Mouse (Mus musculus): ENCODE data around the gene Olfr985. TPM values are rescaled to one million over a fixed set of nuclear protein-coding genes. Genes with fewer than 3 reads are reported as not detected.

The Olfr985 gene
- polyA plus RNA-seq (2012), result not detected in 2 replicates

DNA sequence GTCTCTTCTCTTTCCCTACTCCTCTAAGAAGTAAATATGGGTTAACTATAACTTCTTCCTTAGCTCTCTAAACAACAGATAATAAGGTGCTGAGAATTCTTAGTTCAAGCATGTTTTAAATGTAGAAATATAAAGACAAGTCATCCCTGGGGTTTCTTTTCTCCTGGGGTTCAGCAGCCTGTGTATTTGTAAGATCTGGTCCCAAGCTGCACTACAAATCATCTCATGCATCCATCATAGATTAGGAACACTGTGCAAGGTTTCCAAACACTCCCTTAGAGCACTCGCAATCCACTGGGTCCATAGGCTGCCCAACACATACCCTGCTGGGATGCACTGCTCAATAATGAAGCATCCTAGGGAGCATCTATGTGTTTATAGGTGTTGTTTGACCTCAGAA, at the start of gene Olfr985:
Gene Olfr985, minus strand, starts transcription at position 101 of the 400 bp plus-strand sequence.
- TF ChIP-seq GATA1 (IDR thresholded peaks at IDR 0.05; ENCODE audit: low read length), result no peak

DNA sequence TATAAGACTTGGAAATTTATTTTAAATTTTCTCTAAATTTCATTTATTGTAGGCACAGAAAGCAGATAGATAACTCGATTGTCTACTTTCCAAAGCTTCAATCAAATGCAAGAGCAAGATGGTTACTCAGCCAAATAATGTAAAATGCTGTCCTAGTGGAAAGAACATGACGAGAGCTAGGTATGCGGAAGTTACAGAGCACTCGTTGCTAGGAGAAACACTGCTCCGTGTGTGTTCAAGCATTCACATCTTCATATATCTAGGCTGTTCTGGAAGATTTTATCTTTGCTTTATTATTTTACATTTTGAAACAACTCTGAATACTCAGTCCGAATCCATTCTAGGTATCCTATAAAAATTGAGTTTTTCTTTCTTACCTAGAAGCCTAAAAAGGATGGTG, 47.0 kb upstream of the Olfr985 start:
- TF ChIP-seq GATA1 (IDR thresholded peaks at IDR 0.05; ENCODE audit: low read length), result no peak

DNA sequence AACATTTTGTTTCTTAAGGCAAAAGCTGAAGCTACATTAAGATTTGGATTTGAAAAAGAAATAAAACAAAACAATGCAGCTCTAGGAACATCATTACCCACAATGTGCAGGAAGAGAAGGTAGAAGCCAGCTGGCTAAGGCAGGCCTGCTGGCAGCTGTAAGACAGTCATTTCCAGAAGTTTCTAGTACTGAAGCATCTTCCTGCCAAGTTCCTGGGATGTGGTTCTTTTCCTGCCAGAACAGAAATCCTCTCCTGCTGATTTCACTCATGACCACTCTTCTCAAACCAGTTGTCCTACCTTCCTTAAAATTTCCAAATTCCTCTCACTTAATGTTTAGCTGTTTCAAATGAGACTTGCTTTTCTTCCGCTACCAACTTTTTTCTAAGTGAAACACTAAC, 36.5 kb upstream of the Olfr985 start:
- TF ChIP-seq GATA1 (IDR thresholded peaks at IDR 0.05; ENCODE audit: low read length), result no peak

- TF ChIP-seq GATA1 (IDR thresholded peaks at IDR 0.05; ENCODE audit: low read length), result no peak
These were observed 25.2 kb upstream of the Olfr985 start for GRCm38 (mm10) chr9:40155118-40155644.

- TF ChIP-seq GATA1 (IDR thresholded peaks at IDR 0.05; ENCODE audit: low read length), result no peak
These were observed 11.6 kb upstream of the Olfr985 start for GRCm38 (mm10) chr9:40141544-40141943.

- no peak for TF ChIP-seq GATA1 (IDR thresholded peaks at IDR 0.05; ENCODE audit: low read length)
These were observed 9.5 kb upstream of the Olfr985 start for GRCm38 (mm10) chr9:40139484-40139883.

GRCm38 (mm10) chr9:40136987-40137688, 7.2 kb upstream of the Olfr985 start:
- TF ChIP-seq GATA1 (IDR thresholded peaks at IDR 0.05; ENCODE audit: low read length), result no peak

DNA sequence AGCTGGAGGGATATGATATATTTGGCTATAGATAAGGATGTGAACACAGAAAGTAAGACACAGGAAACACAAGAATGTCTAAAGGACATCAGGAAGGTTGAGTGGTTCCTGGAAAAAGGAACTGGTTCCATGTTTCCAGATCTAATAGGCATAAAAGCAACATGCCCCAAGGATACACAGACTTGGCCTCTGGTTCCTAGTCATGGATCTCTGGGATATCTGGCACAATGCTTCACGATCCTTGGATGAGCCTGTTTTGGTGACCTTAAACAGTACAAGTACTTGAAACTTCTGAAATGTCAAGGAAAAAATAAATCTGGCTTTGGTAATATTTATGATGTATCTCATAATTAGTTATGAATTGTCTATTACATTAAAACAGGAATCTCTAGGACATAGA, 572 bp upstream of the Olfr985 start:
- TF ChIP-seq GATA1 (IDR thresholded peaks at IDR 0.05; ENCODE audit: low read length), result no peak

- TF ChIP-seq GATA1 (IDR thresholded peaks at IDR 0.05; ENCODE audit: low read length), result no peak
These were observed 12.7 kb downstream of the Olfr985 start for GRCm38 (mm10) chr9:40117287-40117659.

GRCm38 (mm10) chr9:40116645-40117286, 13.2 kb downstream of the Olfr985 start:
- TF ChIP-seq GATA1 (IDR thresholded peaks at IDR 0.05; ENCODE audit: low read length), result no peak

- no peak for TF ChIP-seq GATA1 (IDR thresholded peaks at IDR 0.05; ENCODE audit: low read length)
These were observed 15.9 kb downstream of the Olfr985 start, which contains the start of gene Olfr984 for GRCm38 (mm10) chr9:40114106-40114505. Olfr984 (minus strand) TSS chr9:40114206.

- TF ChIP-seq GATA1 (IDR thresholded peaks at IDR 0.05; ENCODE audit: low read length), result no peak
These were observed 35.2 kb downstream of the Olfr985 start for GRCm38 (mm10) chr9:40094769-40095168.

DNA sequence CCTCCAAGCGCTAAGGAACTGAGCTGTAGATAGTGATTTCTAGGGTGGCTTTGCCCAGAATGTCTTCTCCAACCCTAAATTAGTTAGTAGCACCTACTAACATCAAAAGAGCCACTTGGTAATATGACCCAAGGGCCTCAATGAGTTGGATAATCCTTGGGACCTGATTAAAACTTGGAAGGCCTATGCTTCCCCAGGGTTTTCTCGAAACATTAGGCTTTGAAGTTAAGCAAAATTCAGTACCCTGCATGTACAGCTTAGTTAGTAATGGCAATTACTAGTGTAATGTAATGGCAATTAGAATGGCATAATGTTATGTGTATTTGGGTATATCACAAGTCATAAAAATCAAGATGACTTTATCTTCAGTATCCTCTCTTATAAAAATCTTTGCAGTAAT, 36.5 kb downstream of the Olfr985 start, which contains the start of gene Olfr983:
Gene Olfr983, minus strand, starts transcription at position 101 of the 400 bp plus-strand sequence.
- TF ChIP-seq GATA1 (IDR thresholded peaks at IDR 0.05; ENCODE audit: low read length), result no peak

Other genes with a start within 250 kb of the Olfr985 start
- gene Olfr229, start 222.8 kb downstream of the Olfr985 start, polyA plus RNA-seq (2012), result not detected in 2 replicates
- gene Olfr974, start 192.7 kb downstream of the Olfr985 start, polyA plus RNA-seq (2012), result not detected in 2 replicates
- gene Olfr975, start 178.1 kb downstream of the Olfr985 start, polyA plus RNA-seq (2012), result not detected in 2 replicates
- gene Olfr976, start 169.1 kb downstream of the Olfr985 start, polyA plus RNA-seq (2012), result not detected in 2 replicates
- not detected in 2 replicates for gene Olfr978, start 138.1 kb downstream of the Olfr985 start, polyA plus RNA-seq (2012)
- not detected in 2 replicates for gene Olfr979, start 126.7 kb downstream of the Olfr985 start, polyA plus RNA-seq (2012)
- gene Olfr980, start 120.6 kb downstream of the Olfr985 start, polyA plus RNA-seq (2012), result not detected in 2 replicates
- gene Olfr981, start 108.7 kb downstream of the Olfr985 start, polyA plus RNA-seq (2012), result not detected in 2 replicates
- not detected in 2 replicates for gene Olfr982, start 56.4 kb downstream of the Olfr985 start, polyA plus RNA-seq (2012)
- not detected in 2 replicates for gene Olfr983, start 36.6 kb downstream of the Olfr985 start, polyA plus RNA-seq (2012)
- not detected in 2 replicates for gene Olfr984, start 16.0 kb downstream of the Olfr985 start, polyA plus RNA-seq (2012)
- gene Tmem225, start 17.9 kb upstream of the Olfr985 start, polyA plus RNA-seq (2012), result not detected in 2 replicates
- gene Olfr986, start 50.7 kb upstream of the Olfr985 start, polyA plus RNA-seq (2012), result not detected in 2 replicates
- 0.55 and 0.66 TPM in 2 replicates for gene Zfp202, start 62.1 kb upstream of the Olfr985 start, polyA plus RNA-seq (2012)
- not detected in 2 replicates for gene Scn3b, start 139.0 kb upstream of the Olfr985 start, polyA plus RNA-seq (2012)

Data from G1E-ER4 (cell line).